Mouse (Mus musculus) adipocyte (in vitro differentiated cells): ENCODE data around the gene Clstn2.

ENCODE experiments used
- DNase-seq: peaks from one replicate; pipeline ENCODE4 v3.0.0-alpha.2; 2016; ENCODE audit warnings: low spot score

Clstn2 gene

GRCm38 (mm10) chr9:98032573-98033272 is at the start of gene Clstn2:
Clstn2 (minus strand) TSS chr9:98033181.
- DNase-seq = no peak

GRCm38 (mm10) chr9:98067767-98068166 is 34.8 kb upstream of the Clstn2 start:
- DNase-seq = no peak

GRCm38 (mm10) chr9:98061646-98062045 is 28.7 kb upstream of the Clstn2 start:
- no peak for DNase-seq

GRCm38 (mm10) chr9:98057291-98057690 is 24.3 kb upstream of the Clstn2 start:
- DNase-seq = no peak

- no peak for DNase-seq
Measured at GRCm38 (mm10) chr9:98051343-98051742, 18.4 kb upstream of the Clstn2 start.

- DNase-seq = no peak
Measured at GRCm38 (mm10) chr9:98033273-98033855, 383 bp upstream of the Clstn2 start.

GRCm38 (mm10) chr9:98031898-98032572 is 946 bp downstream of the Clstn2 start:
- no peak for DNase-seq

GRCm38 (mm10) chr9:98030715-98031114 is 2.3 kb downstream of the Clstn2 start:
- DNase-seq = no peak

GRCm38 (mm10) chr9:98025548-98025947 is 7.4 kb downstream of the Clstn2 start:
- DNase-seq = no peak

- no peak for DNase-seq
Measured at GRCm38 (mm10) chr9:98023069-98023468, 9.9 kb downstream of the Clstn2 start.

GRCm38 (mm10) chr9:98019876-98020275 is 13.1 kb downstream of the Clstn2 start:
- DNase-seq = no peak

- no peak for DNase-seq
Measured at GRCm38 (mm10) chr9:98018687-98019086, 14.3 kb downstream of the Clstn2 start.

GRCm38 (mm10) chr9:98016576-98016975 is 16.4 kb downstream of the Clstn2 start:
- no peak for DNase-seq

GRCm38 (mm10) chr9:97996349-97996748 is 36.6 kb downstream of the Clstn2 start:
- no peak for DNase-seq

GRCm38 (mm10) chr9:97995723-97996122 is 37.3 kb downstream of the Clstn2 start:
- DNase-seq = no peak

- no peak for DNase-seq
Measured at GRCm38 (mm10) chr9:97992131-97992530, 40.9 kb downstream of the Clstn2 start.

GRCm38 (mm10) chr9:97977339-97977738 is 55.6 kb downstream of the Clstn2 start:
- no peak for DNase-seq

- no peak for DNase-seq
Measured at GRCm38 (mm10) chr9:97974801-97975347, 58.1 kb downstream of the Clstn2 start.

GRCm38 (mm10) chr9:97966691-97967090 is 66.3 kb downstream of the Clstn2 start:
- no peak for DNase-seq

- DNase-seq = no peak
Measured at GRCm38 (mm10) chr9:97957508-97957907, 75.5 kb downstream of the Clstn2 start.

- no peak for DNase-seq
Measured at GRCm38 (mm10) chr9:97956407-97957106, 76.4 kb downstream of the Clstn2 start.

- no peak for DNase-seq
Measured at GRCm38 (mm10) chr9:97953746-97954359, 79.1 kb downstream of the Clstn2 start.
